Mouse (Mus musculus) lung, postnatal 0 days (tissue): Measurements from ENCODE around the gene Sdk1. TPM values are rescaled to one million over a fixed set of nuclear protein-coding genes. Genes with fewer than 3 reads are reported as not detected.

Source experiments
- ATAC-seq: fragments of 200-750 bp; cut with Nextera tagmentation; 2 replicates; pipeline ENCODE4 v1.8.0; 2017; ENCODE audit warnings: moderate library complexity
- DNase-seq: peaks from one replicate; pipeline ENCODE4 v3.0.0-alpha.2; 2016; ENCODE audit warnings: low spot score
- H3K27ac ChIP-seq: fragments of 300-500 bp; sonication (generic); 2 replicates; pipeline ENCODE4 v1.5.1; 2014; ENCODE audit warnings: antibody characterized with exemption, mild to moderate bottlenecking, low read length, mixed read lengths
- H3K27me3 ChIP-seq: fragments of 300-500 bp; sonication (generic); replicated peaks from 2 replicates; pipeline ENCODE4 v1.6.1; 2014; ENCODE audit warnings: low read length, mixed read lengths; ENCODE audit not compliant: insufficient read depth
- H3K36me3 ChIP-seq: fragments of 300-500 bp; sonication (generic); 2 replicates; pipeline ENCODE4 v1.6.1; 2014; ENCODE audit warnings: low read length, mixed read lengths; ENCODE audit not compliant: insufficient read depth
- H3K4me1 ChIP-seq: fragments of 300-500 bp; sonication (generic); 2 replicates; pipeline ENCODE4 v1.6.1; 2014; ENCODE audit warnings: antibody characterized with exemption, low read depth, low read length, mixed read lengths; ENCODE audit not compliant: insufficient read depth
- H3K4me2 ChIP-seq: fragments of 300-500 bp; sonication (generic); replicated peaks from 2 replicates; pipeline ENCODE4 v1.6.1; 2014; ENCODE audit warnings: low read depth, mild to moderate bottlenecking, low read length, moderate library complexity, mixed read lengths
- H3K4me3 ChIP-seq: fragments of 300-500 bp; sonication (generic); 2 replicates; pipeline ENCODE4 v1.5.1; 2014; ENCODE audit warnings: low read depth, low read length
- H3K9ac ChIP-seq: fragments of 300-500 bp; sonication (generic); replicated peaks from 2 replicates; pipeline ENCODE4 v1.6.1; 2014; ENCODE audit warnings: low read depth, mild to moderate bottlenecking
- H3K9me3 ChIP-seq: fragments of 300-500 bp; sonication (generic); 2 replicates; pipeline ENCODE4 v1.6.1; 2016; ENCODE audit warnings: low read length, mixed read lengths
- CTCF ChIP-seq: IDR thresholded peaks from 2 replicates; pipeline ENCODE4 v1.5.1; 2016; ENCODE audit warnings: antibody characterized with exemption, mild to moderate bottlenecking
- EP300 ChIP-seq: IDR thresholded peaks from 2 replicates; pipeline ENCODE4 v1.6.1; 2016; ENCODE audit warnings: antibody characterized with exemption, mild to moderate bottlenecking, control low read depth
- WGBS: fragments of 180-500 bp; shearing (Covaris S2); extraction: QIAGEN DNeasy Blood & Tissue Kit; methylation state at CpG from one replicate; pipeline ENCODE4 v1.1.7; 2014; 5-methylcytosine and 5-hydroxymethylcytosine counted together
- polyA plus RNA-seq: library from polyadenylated mRNA; unstranded; fragments of >200 nt; fragmentation: Nextera tagmentation; extraction: Ambion mirVana; gene quantifications from 2 replicates; pipeline ENCODE4 v1.2.1, GENCODE M21; 2015

Gene Sdk1
- polyA plus RNA-seq, 1 experiment from 2014 or later: 0.19 TPM

GRCm38 (mm10) chr5:141940636-141941035 lies 699.3 kb downstream of the Sdk1 start:
- Histone ChIP-seq H3K4me1 (no peaks in the 10 kb centered on the region), H3K9ac (no peak overlapping the region), H3K36me3 (no peaks in the 10 kb centered on the region), H3K27me3 (no peaks in the 10 kb centered on the region), H3K4me3 (no peak overlapping the region), H3K9me3 (no peaks in the 10 kb centered on the region), H3K4me2 (no peak overlapping the region), H3K27ac (no peak overlapping the region)
- TF ChIP-seq CTCF: no peak
- no peak for TF ChIP-seq EP300
- ATAC-seq (no peak), DNase-seq (no peak)
- WGBS: 77% methylated on average over 8 of the region's 8 CpGs

- WGBS: 77% methylated on average over 11 of the region's 11 CpGs
- H3K4me2 ChIP-seq: no peak overlapping the region
- no peak overlapping the region for H3K27ac ChIP-seq
Measured at GRCm38 (mm10) chr5:141950791-141951190, 709.5 kb downstream of the Sdk1 start.

GRCm38 (mm10) chr5:141952270-141952669 lies 711.0 kb downstream of the Sdk1 start:
- TF ChIP-seq CTCF (no peak), EP300 (no peak)
- DNase-seq (no peak), ATAC-seq (no peak)
- H3K36me3 ChIP-seq: no peaks in the 10 kb centered on the region
- H3K9ac ChIP-seq: no peak overlapping the region
- no peaks in the 10 kb centered on the region for H3K9me3 ChIP-seq
- 68% methylated on average over 2 of the region's 2 CpGs for WGBS
- H3K27ac ChIP-seq: no peak overlapping the region
- H3K4me2 ChIP-seq: no peak overlapping the region
- H3K4me1 ChIP-seq: no peaks in the 10 kb centered on the region
- H3K4me3 ChIP-seq: no peak overlapping the region
- no peaks in the 10 kb centered on the region for H3K27me3 ChIP-seq

More at GRCm38 (mm10) chr5:141950791-141951190, 709.5 kb downstream of the Sdk1 start:
- no peak for ATAC-seq
- DNase-seq: no peak
- Histone ChIP-seq H3K36me3 (no peaks in the 10 kb centered on the region), H3K27me3 (no peaks in the 10 kb centered on the region), H3K9me3 (no peaks in the 10 kb centered on the region), H3K4me1 (no peaks in the 10 kb centered on the region), H3K4me3 (no peak overlapping the region), H3K9ac (no peak overlapping the region)
- no peak for TF ChIP-seq CTCF
- TF ChIP-seq EP300: no peak

GRCm38 (mm10) chr5:141952708-141953490 lies 711.6 kb downstream of the Sdk1 start:
- H3K4me1 ChIP-seq: no peaks in the 10 kb centered on the region
- 70% methylated on average over 7 of the region's 7 CpGs for WGBS
- H3K4me3 ChIP-seq: no peak overlapping the region
- no peaks in the 10 kb centered on the region for H3K9me3 ChIP-seq
- no peaks in the 10 kb centered on the region for H3K36me3 ChIP-seq
- DNase-seq: no peak
- H3K9ac ChIP-seq: no peak overlapping the region
- no peak overlapping the region for H3K4me2 ChIP-seq
- ATAC-seq: no peak
- H3K27me3 ChIP-seq: no peaks in the 10 kb centered on the region
- TF ChIP-seq CTCF (no peak), EP300 (no peak)
- H3K27ac ChIP-seq: no peak overlapping the region

- H3K27me3 ChIP-seq: no peaks in the 10 kb centered on the region
- DNase-seq (no peak), ATAC-seq (no peak)
- no peak overlapping the region for H3K9ac ChIP-seq
- H3K9me3 ChIP-seq: no peaks in the 10 kb centered on the region
- no peaks in the 10 kb centered on the region for H3K36me3 ChIP-seq
- no peak overlapping the region for H3K27ac ChIP-seq
- H3K4me1 ChIP-seq: no peaks in the 10 kb centered on the region
- no peak for TF ChIP-seq CTCF
- TF ChIP-seq EP300: no peak
- H3K4me2 ChIP-seq: no peak overlapping the region
- H3K4me3 ChIP-seq: no peak overlapping the region
Measured at GRCm38 (mm10) chr5:141971071-141971470, 729.8 kb downstream of the Sdk1 start.

- H3K9ac ChIP-seq: no peak overlapping the region
- TF ChIP-seq EP300 (no peak), CTCF (no peak)
- H3K9me3 ChIP-seq: no peaks in the 10 kb centered on the region
- no peak overlapping the region for H3K4me3 ChIP-seq
- no peaks in the 10 kb centered on the region for H3K4me1 ChIP-seq
- no peak for DNase-seq
- no peak overlapping the region for H3K4me2 ChIP-seq
- no peaks in the 10 kb centered on the region for H3K27me3 ChIP-seq
- no peaks in the 10 kb centered on the region for H3K36me3 ChIP-seq
- no peak for ATAC-seq
- H3K27ac ChIP-seq: no peak overlapping the region
Measured at GRCm38 (mm10) chr5:141979511-141979910, 738.2 kb downstream of the Sdk1 start.
